Mouse (Mus musculus): ENCODE measurements at regions not wholly inside any gene's neighbourhood (a gene's known extent, or its start where the extent isn't known, plus 50 kb on each side); places are given as distances from the start of the nearest gene placed in this dataset.

DNA sequence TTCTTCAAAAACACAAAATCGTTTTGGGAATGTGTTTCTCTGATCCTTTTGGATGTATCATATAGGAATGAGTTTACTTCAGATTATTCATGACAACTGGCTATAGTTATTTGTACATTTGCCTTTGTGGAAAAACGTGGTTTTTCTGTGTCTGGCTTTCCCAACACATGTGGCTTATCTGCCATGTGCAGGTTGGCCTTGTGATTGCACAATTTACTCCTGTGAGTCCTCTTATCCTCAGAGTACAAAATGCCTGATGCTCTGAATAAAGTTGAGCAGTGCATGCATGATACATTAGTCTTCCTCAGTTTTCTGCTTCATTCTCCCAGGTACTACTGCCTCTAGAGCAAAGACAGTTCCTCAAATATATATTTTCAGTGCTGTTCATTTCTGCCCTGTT, 881.6 kb downstream of the Lrfn5 start:
- H3K27me3 ChIP-seq (replicated peaks; ENCODE audit: control insufficient read depth, insufficient read depth, low read length), result no peaks in the 10 kb centered on the region
- no peak for ATAC-seq
- H3K4me3 ChIP-seq (ENCODE audit: low read length), result no peak overlapping the region
- WGBS, result 46% methylated on average over 2 of the region's 2 CpGs
- H3K27ac ChIP-seq (ENCODE audit: low read length), result no peak overlapping the region
- no peak overlapping the region for H3K4me2 ChIP-seq (ENCODE audit: low read depth, low read length)
- H3K4me1 ChIP-seq (ENCODE audit: control insufficient read depth, insufficient read depth, low read length), result no peaks in the 10 kb centered on the region
- H3K9ac ChIP-seq (ENCODE audit: low read depth, low read length), result no peak overlapping the region
- no peaks in the 10 kb centered on the region for H3K9me3 ChIP-seq (ENCODE audit: control insufficient read depth, low read length)
- no peaks in the 10 kb centered on the region for H3K36me3 ChIP-seq (ENCODE audit: control insufficient read depth, insufficient read depth, low read length)

DNA sequence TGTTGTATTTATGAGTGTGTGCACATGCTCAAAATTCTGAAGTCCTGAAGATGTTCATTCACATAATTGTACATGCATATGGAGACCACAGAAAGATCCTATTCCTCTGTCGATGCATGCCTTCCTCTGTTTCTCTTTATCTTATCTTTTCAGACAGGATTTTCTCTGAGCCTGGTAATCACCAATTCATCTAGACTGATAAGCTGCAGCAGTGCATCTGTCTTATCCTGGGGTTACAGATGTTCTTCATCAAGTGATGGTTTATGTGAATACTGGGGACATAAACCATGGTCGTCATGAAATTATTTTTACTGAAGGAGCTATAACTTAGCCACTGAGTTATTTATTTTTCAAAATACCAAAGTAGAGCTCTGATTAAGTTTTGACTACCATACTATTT, 905.7 kb downstream of the Lrfn5 start:
- no peak overlapping the region for H3K27ac ChIP-seq (ENCODE audit: low read length)
- no peaks in the 10 kb centered on the region for H3K36me3 ChIP-seq (ENCODE audit: control insufficient read depth, insufficient read depth, low read length)
- no peaks in the 10 kb centered on the region for H3K9me3 ChIP-seq (ENCODE audit: control insufficient read depth, low read length)
- H3K4me3 ChIP-seq (ENCODE audit: low read length), result no peak overlapping the region
- no peak overlapping the region for H3K4me2 ChIP-seq (ENCODE audit: low read depth, low read length)
- H3K27me3 ChIP-seq (replicated peaks; ENCODE audit: control insufficient read depth, insufficient read depth, low read length), result no peaks in the 10 kb centered on the region
- 40% methylated on average over 2 of the region's 2 CpGs for WGBS
- ATAC-seq, result no peak
- H3K9ac ChIP-seq (ENCODE audit: low read depth, low read length), result no peak overlapping the region
- H3K4me1 ChIP-seq (ENCODE audit: control insufficient read depth, insufficient read depth, low read length), result no peaks in the 10 kb centered on the region

DNA sequence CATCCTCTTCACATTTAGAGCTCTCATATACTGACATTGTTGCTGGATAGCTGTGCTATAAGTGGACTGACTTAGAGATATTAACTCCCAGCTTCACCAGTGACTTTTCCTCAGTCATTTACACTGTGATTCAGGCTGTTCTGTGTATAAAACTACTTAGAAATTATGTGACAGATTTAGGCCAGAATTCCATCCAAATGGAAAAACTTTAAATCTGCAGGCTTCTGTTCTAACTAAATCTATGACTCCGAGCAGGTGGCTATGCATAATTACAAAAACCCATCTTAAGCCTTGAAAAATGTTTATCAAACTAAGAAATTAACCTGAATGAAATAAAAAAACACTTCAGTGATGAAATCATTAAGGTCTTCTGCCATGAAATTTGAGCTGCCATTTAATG, 927.7 kb downstream of the Lrfn5 start:
- Histone ChIP-seq H3K4me1 (ENCODE audit: control insufficient read depth, insufficient read depth, low read length) (no peaks in the 10 kb centered on the region), H3K9ac (ENCODE audit: low read depth, low read length) (no peak overlapping the region), H3K36me3 (ENCODE audit: control insufficient read depth, insufficient read depth, low read length) (no peaks in the 10 kb centered on the region), H3K9me3 (ENCODE audit: control insufficient read depth, low read length) (no peaks in the 10 kb centered on the region), H3K27me3 (replicated peaks; ENCODE audit: control insufficient read depth, insufficient read depth, low read length) (no peaks in the 10 kb centered on the region), H3K4me2 (ENCODE audit: low read depth, low read length) (no peak overlapping the region), H3K4me3 (ENCODE audit: low read length) (no peak overlapping the region), H3K27ac (ENCODE audit: low read length) (no peak overlapping the region)
- ATAC-seq, result no peak
- 74% methylated on average over 1 of the region's 1 CpGs for WGBS

DNA sequence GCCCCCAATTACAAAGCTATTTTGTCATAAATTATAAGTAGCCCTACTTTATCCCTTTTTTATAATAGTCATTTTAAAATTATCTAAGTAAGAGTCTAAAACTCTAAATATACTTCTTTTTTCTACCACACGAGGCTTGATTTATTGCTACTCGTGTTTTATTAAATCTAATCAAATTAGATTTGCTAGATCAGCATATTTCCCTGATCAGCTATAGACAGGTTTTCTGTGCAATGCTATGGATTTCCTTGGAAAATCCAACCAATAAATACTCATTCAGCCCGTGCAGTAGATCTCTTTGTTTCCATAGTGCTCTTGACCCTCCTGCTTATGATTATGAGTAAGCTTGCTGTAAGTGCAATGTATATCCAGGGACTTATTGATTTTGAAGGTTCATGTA, 960.4 kb downstream of the Lrfn5 start:
- Histone ChIP-seq H3K9me3 (ENCODE audit: control insufficient read depth, low read length) (no peaks in the 10 kb centered on the region), H3K27me3 (replicated peaks; ENCODE audit: control insufficient read depth, insufficient read depth, low read length) (no peaks in the 10 kb centered on the region), H3K9ac (ENCODE audit: low read depth, low read length) (no peak overlapping the region), H3K36me3 (ENCODE audit: control insufficient read depth, insufficient read depth, low read length) (no peaks in the 10 kb centered on the region), H3K4me1 (ENCODE audit: control insufficient read depth, insufficient read depth, low read length) (no peaks in the 10 kb centered on the region), H3K27ac (ENCODE audit: low read length) (no peak overlapping the region), H3K4me2 (ENCODE audit: low read depth, low read length) (no peak overlapping the region), H3K4me3 (ENCODE audit: low read length) (no peak overlapping the region)
- ATAC-seq, result no peak
- 78% methylated on average over 3 of the region's 3 CpGs for WGBS

DNA sequence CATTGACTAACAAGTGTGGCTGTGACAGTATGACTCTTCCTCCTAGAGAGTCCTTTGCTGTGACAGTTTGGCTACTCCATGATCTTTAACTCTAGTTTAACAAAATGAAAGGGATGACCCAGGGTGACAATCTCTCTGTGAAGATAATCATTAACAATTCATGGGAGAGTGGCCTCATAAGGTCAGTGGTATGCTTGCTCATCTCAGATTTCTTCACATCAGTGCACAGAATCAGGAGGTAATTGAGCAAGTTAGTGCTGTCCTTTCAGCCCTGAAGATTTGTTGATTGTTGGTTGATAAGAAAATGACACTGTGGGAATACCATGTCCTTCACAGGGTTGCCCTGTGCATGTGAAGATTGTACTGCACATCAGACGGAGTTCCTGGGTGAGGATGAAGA, 1005.6 kb downstream of the Lrfn5 start:
- H3K27me3 ChIP-seq (replicated peaks; ENCODE audit: control insufficient read depth, insufficient read depth, low read length), result no peaks in the 10 kb centered on the region
- no peaks in the 10 kb centered on the region for H3K9me3 ChIP-seq (ENCODE audit: control insufficient read depth, low read length)
- no peaks in the 10 kb centered on the region for H3K4me1 ChIP-seq (ENCODE audit: control insufficient read depth, insufficient read depth, low read length)
- no peak for ATAC-seq
- no peak overlapping the region for H3K9ac ChIP-seq (ENCODE audit: low read depth, low read length)
- 49% methylated on average over 1 of the region's 1 CpGs for WGBS
- H3K4me3 ChIP-seq (ENCODE audit: low read length), result no peak overlapping the region
- H3K4me2 ChIP-seq (ENCODE audit: low read depth, low read length), result no peak overlapping the region
- H3K27ac ChIP-seq (ENCODE audit: low read length), result no peak overlapping the region
- no peaks in the 10 kb centered on the region for H3K36me3 ChIP-seq (ENCODE audit: control insufficient read depth, insufficient read depth, low read length)

GRCm38 (mm10) chr12:62552384-62552783, 1029.4 kb downstream of the Lrfn5 start:
- H3K9me3 ChIP-seq (ENCODE audit: control insufficient read depth, low read length), result no peaks in the 10 kb centered on the region
- no peak overlapping the region for H3K4me2 ChIP-seq (ENCODE audit: low read depth, low read length)
- no peak for ATAC-seq
- H3K27ac ChIP-seq (ENCODE audit: low read length), result no peak overlapping the region
- no peaks in the 10 kb centered on the region for H3K36me3 ChIP-seq (ENCODE audit: control insufficient read depth, insufficient read depth, low read length)
- H3K4me3 ChIP-seq (ENCODE audit: low read length), result no peak overlapping the region
- H3K4me1 ChIP-seq (ENCODE audit: control insufficient read depth, insufficient read depth, low read length), result no peaks in the 10 kb centered on the region
- no peak overlapping the region for H3K9ac ChIP-seq (ENCODE audit: low read depth, low read length)
- H3K27me3 ChIP-seq (replicated peaks; ENCODE audit: control insufficient read depth, insufficient read depth, low read length), result no peaks in the 10 kb centered on the region
- 65% methylated on average over 2 of the region's 2 CpGs for WGBS

DNA sequence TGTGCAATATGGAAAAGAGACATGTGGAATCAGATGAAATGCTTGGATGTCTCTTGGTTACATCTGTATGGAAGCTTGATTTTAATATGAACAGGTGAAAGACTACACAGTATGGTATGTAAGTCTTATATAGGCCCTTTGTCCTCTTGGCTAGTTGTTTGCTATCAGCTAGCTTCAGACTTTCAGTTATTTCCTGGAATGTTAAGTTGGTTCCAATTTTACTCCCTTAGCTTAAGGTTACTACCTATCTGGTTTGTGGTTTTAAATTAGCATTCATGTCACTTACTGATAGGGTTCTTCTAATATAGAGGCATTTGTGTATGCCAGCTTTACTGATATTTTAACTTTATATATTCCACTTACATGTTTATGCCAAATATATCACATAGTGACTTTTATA, 1031.7 kb downstream of the Lrfn5 start:
- H3K27ac ChIP-seq (ENCODE audit: low read length), result no peak overlapping the region
- no peak for ATAC-seq
- H3K4me1 ChIP-seq (ENCODE audit: control insufficient read depth, insufficient read depth, low read length), result no peaks in the 10 kb centered on the region
- no peak overlapping the region for H3K4me2 ChIP-seq (ENCODE audit: low read depth, low read length)
- H3K36me3 ChIP-seq (ENCODE audit: control insufficient read depth, insufficient read depth, low read length), result no peaks in the 10 kb centered on the region
- H3K4me3 ChIP-seq (ENCODE audit: low read length), result no peak overlapping the region
- H3K9me3 ChIP-seq (ENCODE audit: control insufficient read depth, low read length), result no peaks in the 10 kb centered on the region
- H3K27me3 ChIP-seq (replicated peaks; ENCODE audit: control insufficient read depth, insufficient read depth, low read length), result no peaks in the 10 kb centered on the region
- H3K9ac ChIP-seq (ENCODE audit: low read depth, low read length), result no peak overlapping the region

DNA sequence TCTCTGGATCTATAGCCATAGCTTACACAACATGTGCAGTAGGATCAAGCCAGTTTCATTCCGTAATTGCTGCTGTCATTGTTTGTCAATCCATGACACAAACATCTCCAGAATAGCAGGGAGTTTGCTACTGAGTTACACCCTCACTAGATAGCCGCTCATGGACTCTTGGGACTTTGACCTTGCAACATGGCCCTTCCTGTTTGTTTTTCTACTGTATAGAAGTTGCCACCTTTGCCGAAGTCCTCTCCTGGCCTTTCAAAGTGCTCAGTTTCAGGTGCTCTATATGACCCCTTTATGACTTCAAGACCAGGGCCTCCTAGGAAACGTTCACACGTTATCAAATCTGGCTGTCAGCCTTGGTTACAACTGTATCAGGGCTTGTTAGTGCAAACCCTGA, 1040.8 kb downstream of the Lrfn5 start:
- Histone ChIP-seq H3K27ac (ENCODE audit: low read length) (no peak overlapping the region), H3K9me3 (ENCODE audit: control insufficient read depth, low read length) (no peaks in the 10 kb centered on the region), H3K4me2 (ENCODE audit: low read depth, low read length) (no peak overlapping the region), H3K4me3 (ENCODE audit: low read length) (no peak overlapping the region), H3K9ac (ENCODE audit: low read depth, low read length) (no peak overlapping the region), H3K27me3 (replicated peaks; ENCODE audit: control insufficient read depth, insufficient read depth, low read length) (no peaks in the 10 kb centered on the region), H3K4me1 (ENCODE audit: control insufficient read depth, insufficient read depth, low read length) (no peaks in the 10 kb centered on the region), H3K36me3 (ENCODE audit: control insufficient read depth, insufficient read depth, low read length) (no peaks in the 10 kb centered on the region)
- ATAC-seq, result peak; percentile 82
- 71% methylated on average over 5 of the region's 5 CpGs for WGBS
